Mouse (Mus musculus) liver, embryonic 14.5 days (tissue): ENCODE measurements at regions not wholly inside any gene's neighbourhood (a gene's known extent, or its start where the extent isn't known, plus 50 kb on each side); places are given as distances from the start of the nearest gene placed in this dataset.

ENCODE experiments used
- ATAC-seq: fragments of 200-750 bp; cut with Nextera tagmentation; 2 replicates; pipeline ENCODE4 v1.8.0; 2017; ENCODE audit warnings: moderate number of reproducible peaks, mild to moderate bottlenecking, moderate library complexity; ENCODE audit not compliant: insufficient read depth
- DNase-seq, 3 experiments: peaks; one replicate each; pipeline ENCODE4 v3.0.0-alpha.2; 2012 to 2013; ENCODE audit warnings: low read depth in 3 of 3, low spot score in 3 of 3
- H3K27ac ChIP-seq: fragments of 300-500 bp; sonication (generic); 2 replicates; pipeline ENCODE4 v1.5.1; 2014; ENCODE audit warnings: moderate library complexity, mild to moderate bottlenecking, control low read depth, inconsistent platforms
- H3K27me3 ChIP-seq: fragments of 300-500 bp; sonication (generic); 2 replicates; pipeline ENCODE4 v1.6.1; 2014; ENCODE audit warnings: mild to moderate bottlenecking, low read length, moderate library complexity; ENCODE audit not compliant: control insufficient read depth, insufficient read depth
- H3K36me3 ChIP-seq: fragments of 300-500 bp; sonication (generic); replicated peaks from 2 replicates; pipeline ENCODE4 v1.6.1; 2014; ENCODE audit warnings: low read depth; ENCODE audit not compliant: control insufficient read depth, insufficient read depth
- H3K4me1 ChIP-seq, 2 experiments: fragments of 200-500 bp in 1 of 2; fragments of 300-500 bp in 1 of 2; sonication (generic) in 1 of 2; replicated peaks; 2 replicates each; pipeline ENCODE4 v1.6.1; 2012 to 2014; ENCODE audit warnings: antibody characterized with exemption in 1 of 2, inconsistent platforms in 1 of 2, low read length in 1 of 2; ENCODE audit not compliant: control insufficient read depth in 2 of 2, insufficient read depth in 2 of 2
- H3K4me2 ChIP-seq: fragments of 300-500 bp; sonication (generic); 2 replicates; pipeline ENCODE4 v1.6.1; 2014; ENCODE audit warnings: low read depth, mild to moderate bottlenecking, control low read depth, moderate library complexity
- H3K4me3 ChIP-seq, 2 experiments: fragments of 200-500 bp in 1 of 2; fragments of 300-500 bp in 1 of 2; sonication (generic) in 1 of 2; 2 replicates each; pipeline ENCODE4 v1.5.1; 2012 to 2014; ENCODE audit warnings: low read depth in 2 of 2, low read length in 2 of 2, mild to moderate bottlenecking in 2 of 2, control low read depth in 1 of 2, inconsistent platforms in 1 of 2, moderate library complexity in 1 of 2; ENCODE audit not compliant: insufficient read depth in 1 of 2
- H3K9ac ChIP-seq: fragments of 300-500 bp; sonication (generic); replicated peaks from 2 replicates; pipeline ENCODE4 v1.6.1; 2014; ENCODE audit warnings: mild to moderate bottlenecking, control low read depth, moderate library complexity
- H3K9me3 ChIP-seq: fragments of 300-500 bp; sonication (generic); 2 replicates; pipeline ENCODE4 v1.6.1; 2016; ENCODE audit warnings: low read length, mixed read lengths; ENCODE audit not compliant: control insufficient read depth
- CTCF ChIP-seq: IDR thresholded peaks from 2 replicates; pipeline ENCODE4 v1.5.1; 2016; ENCODE audit warnings: antibody characterized with exemption, low read depth, control low read depth
- EP300 ChIP-seq: IDR thresholded peaks from 2 replicates; pipeline ENCODE4 v1.6.1; 2016; ENCODE audit warnings: antibody characterized with exemption, low read depth
- WGBS: fragments of 180-500 bp; shearing (Covaris S2); extraction: QIAGEN DNeasy Blood & Tissue Kit; methylation state at CpG from one replicate; pipeline ENCODE4 v1.1.7; 2014; ENCODE audit not compliant: insufficient replicate concordance; 5-methylcytosine and 5-hydroxymethylcytosine counted together

DNA sequence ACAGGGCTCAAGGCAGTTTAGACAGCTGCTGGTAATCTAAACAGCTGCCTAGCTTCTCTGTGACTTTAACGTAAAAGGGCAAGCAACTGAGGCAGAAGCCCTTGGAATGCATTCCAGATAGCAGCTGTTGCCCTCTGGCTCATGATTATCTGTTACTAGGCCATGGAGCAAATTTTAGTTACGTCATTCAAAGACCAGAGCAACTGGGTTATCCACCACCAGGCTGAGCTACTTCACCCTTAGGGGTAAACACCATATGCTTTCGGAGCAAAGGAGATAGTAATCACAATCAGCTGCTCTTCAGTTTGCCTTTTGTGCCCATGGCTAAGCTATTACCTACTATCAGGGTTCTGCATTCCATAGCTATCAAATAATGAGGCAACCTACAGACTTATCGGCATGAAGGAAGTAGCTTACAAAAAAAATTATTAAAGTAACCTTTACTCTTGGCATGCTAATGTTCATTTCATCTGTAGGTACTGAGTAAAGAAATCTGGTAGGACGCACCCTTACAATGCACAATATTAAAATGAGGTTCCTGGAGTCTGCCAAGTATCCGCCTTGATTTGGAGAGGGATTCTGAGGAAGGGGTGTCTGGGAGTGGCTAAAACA, 212.2 kb downstream of the Car2 start:
- Histone ChIP-seq H3K4me2 (no peak overlapping the region), H3K4me3 (no peak overlapping the region), H3K27me3 (no peaks in the 10 kb centered on the region), H3K9ac (no peak overlapping the region), H3K36me3 (no peaks in the 10 kb centered on the region), H3K27ac (no peak overlapping the region), H3K9me3 (no peaks in the 10 kb centered on the region), H3K4me1 (no peaks in the 10 kb centered on the region)
- ATAC-seq (no peak), DNase-seq (no peak)
- WGBS: 58% methylated on average over 6 of the region's 6 CpGs
- TF ChIP-seq CTCF (no peak), EP300 (no peak)

DNA sequence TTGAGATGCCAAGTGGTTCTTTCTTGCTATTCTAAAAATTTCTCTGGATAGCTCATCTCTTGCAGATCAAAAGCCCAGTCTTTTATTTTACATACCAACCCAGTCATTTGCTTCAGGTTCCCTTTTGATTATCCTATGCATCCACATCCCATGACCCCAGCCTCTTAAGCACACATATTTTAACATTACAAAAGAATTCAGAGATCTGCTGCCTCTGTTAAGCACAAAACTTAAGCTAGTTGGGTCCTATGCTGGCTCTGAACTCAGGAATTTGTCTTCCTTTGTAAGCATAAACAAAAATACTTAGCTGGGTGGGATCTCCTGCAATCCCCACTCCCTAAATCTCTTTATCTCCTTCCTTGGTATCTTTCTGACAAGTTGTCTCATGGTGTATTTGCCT, 212.9 kb downstream of the Car2 start:
- ATAC-seq (no peak), DNase-seq (no peak)
- Histone ChIP-seq H3K9ac (no peak overlapping the region), H3K4me1 (no peaks in the 10 kb centered on the region), H3K4me2 (no peak overlapping the region), H3K4me3 (no peak overlapping the region), H3K27ac (no peak overlapping the region), H3K36me3 (no peaks in the 10 kb centered on the region), H3K27me3 (no peaks in the 10 kb centered on the region), H3K9me3 (no peaks in the 10 kb centered on the region)
- TF ChIP-seq CTCF (no peak), EP300 (no peak)

DNA sequence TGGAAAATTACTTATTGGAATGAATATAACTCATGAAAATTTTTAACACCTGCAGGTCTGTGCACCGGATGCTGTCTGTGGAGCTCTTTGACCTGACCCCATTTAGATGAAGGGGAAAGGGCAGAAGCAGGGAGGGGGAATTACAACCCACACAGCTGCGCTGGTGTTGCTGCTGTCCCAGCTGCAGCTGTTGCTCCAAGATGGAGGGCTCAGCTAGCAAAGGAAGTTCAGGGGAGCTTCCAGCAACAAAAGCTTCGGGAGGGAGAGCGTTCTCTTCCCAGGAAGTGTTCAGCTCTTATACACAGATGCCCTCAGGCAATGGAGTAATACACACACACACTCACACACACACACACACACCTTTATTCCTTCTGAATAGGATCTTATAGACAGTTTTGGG, 219.6 kb downstream of the Car2 start:
- H3K4me1 ChIP-seq: no peaks in the 10 kb centered on the region
- DNase-seq: no peak
- no peak overlapping the region for H3K4me2 ChIP-seq
- no peaks in the 10 kb centered on the region for H3K36me3 ChIP-seq
- TF ChIP-seq CTCF (no peak), EP300 (no peak)
- no peak for ATAC-seq
- no peaks in the 10 kb centered on the region for H3K9me3 ChIP-seq
- no peak overlapping the region for H3K27ac ChIP-seq
- WGBS: 54% methylated on average over 4 of the region's 4 CpGs
- no peaks in the 10 kb centered on the region for H3K27me3 ChIP-seq
- H3K9ac ChIP-seq: no peak overlapping the region
- no peak overlapping the region for H3K4me3 ChIP-seq

DNA sequence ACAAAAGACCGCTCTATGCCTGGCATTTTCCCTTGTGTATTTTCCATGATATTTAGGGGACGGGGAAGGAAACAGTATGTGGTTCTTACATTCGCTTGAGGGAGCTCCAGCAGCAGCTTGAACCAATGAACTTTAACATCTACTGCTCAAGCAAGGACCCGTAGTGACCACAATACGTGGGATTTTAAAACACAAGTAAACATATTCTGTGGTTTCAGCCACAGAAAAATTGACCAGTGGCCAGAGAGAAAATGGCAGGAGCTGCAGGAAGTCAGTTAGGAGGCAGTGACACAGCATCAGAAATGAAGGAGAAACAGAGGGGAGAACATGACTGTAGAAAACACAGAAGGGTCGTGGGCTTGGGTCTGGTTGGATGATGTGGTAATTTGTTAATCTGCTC, 220.2 kb downstream of the Car2 start:
- DNase-seq (no peak), ATAC-seq (no peak)
- WGBS: 42% methylated on average over 6 of the region's 6 CpGs
- TF ChIP-seq CTCF (no peak), EP300 (no peak)
- no peak overlapping the region for H3K27ac ChIP-seq
- no peaks in the 10 kb centered on the region for H3K4me1 ChIP-seq
- H3K4me2 ChIP-seq: no peak overlapping the region
- H3K36me3 ChIP-seq: no peaks in the 10 kb centered on the region
- H3K27me3 ChIP-seq: no peaks in the 10 kb centered on the region
- no peak overlapping the region for H3K9ac ChIP-seq
- H3K4me3 ChIP-seq: no peak overlapping the region
- no peaks in the 10 kb centered on the region for H3K9me3 ChIP-seq

DNA sequence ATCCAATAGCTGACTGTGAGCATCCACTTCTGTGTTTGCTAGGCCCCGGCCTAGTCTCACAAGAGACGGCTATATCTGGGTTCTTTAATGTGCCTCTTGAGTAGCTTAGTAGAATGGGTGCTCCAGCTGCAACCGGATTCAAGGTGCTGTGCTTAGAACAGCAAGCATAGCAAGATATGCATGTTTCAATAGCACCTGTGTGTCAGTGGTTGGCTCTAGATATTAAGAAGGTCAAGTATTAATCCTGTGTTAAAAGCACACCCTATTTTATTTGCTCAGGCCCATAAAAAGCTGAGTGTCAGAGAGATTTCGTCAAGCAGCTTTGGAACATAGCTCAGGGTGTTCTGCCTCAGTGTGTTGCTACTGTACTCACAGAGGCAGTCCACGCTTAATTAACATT, 221.2 kb downstream of the Car2 start:
- Histone ChIP-seq H3K4me2 (no peak overlapping the region), H3K9ac (no peak overlapping the region), H3K4me1 (no peaks in the 10 kb centered on the region), H3K36me3 (no peaks in the 10 kb centered on the region), H3K27ac (no peak overlapping the region), H3K9me3 (no peaks in the 10 kb centered on the region), H3K4me3 (no peak overlapping the region), H3K27me3 (no peaks in the 10 kb centered on the region)
- WGBS: 65% methylated on average over 5 of the region's 5 CpGs
- no peak for DNase-seq
- no peak for ATAC-seq
- TF ChIP-seq CTCF (no peak), EP300 (no peak)
